Mouse (Mus musculus) induced T-regulatory cell, adult 2 months (primary cell): Measurements from ENCODE around the gene Sbf1.
A peak's percentile ranks its signal among the peaks of the same experiment; 100 is the strongest.

Source experiments
- DNase-seq: peaks from one replicate; pipeline ENCODE4 v3.0.0-alpha.2; 2012; ENCODE audit warnings: low read depth

Gene Sbf1

GRCm38 (mm10) chr15:89315190-89315731 is at the start of gene Sbf1:
Sbf1 (minus strand) TSS chr15:89315311.
- peak; percentile 97 for DNase-seq

GRCm38 (mm10) chr15:89363051-89363450 is 47.9 kb upstream of the Sbf1 start:
- DNase-seq, result no peak

DNA sequence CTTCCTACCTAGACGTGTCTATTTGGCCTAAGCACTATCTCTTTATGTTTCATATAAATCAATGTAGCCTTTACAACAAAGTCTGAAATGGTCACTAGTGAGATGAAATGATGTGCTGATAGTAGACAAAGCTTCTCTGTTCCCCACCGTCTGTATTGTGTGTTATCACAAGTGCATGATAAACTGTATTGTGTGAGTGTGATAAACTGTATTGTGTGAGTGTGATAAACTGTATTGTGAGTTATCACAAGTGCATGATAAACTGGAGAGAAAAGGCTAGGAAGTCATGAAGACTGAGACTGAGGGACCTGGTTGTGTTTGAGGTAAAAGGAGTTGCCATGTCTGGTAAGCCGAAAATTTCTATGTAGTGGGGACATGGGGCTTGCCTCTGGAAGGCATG is 43.7 kb upstream of the Sbf1 start:
- no peak for DNase-seq

- peak; percentile 89 for DNase-seq
Measured at GRCm38 (mm10) chr15:89356372-89356771, 41.3 kb upstream of the Sbf1 start.

GRCm38 (mm10) chr15:89355241-89356187 is 40.4 kb upstream of the Sbf1 start, which contains the start of the genes Lmf2 and Ncaph2:
Lmf2 (minus strand) TSS chr15:89355659.
Ncaph2 (plus strand) TSS chr15:89355719.
- peak; percentile 99 for DNase-seq

DNA sequence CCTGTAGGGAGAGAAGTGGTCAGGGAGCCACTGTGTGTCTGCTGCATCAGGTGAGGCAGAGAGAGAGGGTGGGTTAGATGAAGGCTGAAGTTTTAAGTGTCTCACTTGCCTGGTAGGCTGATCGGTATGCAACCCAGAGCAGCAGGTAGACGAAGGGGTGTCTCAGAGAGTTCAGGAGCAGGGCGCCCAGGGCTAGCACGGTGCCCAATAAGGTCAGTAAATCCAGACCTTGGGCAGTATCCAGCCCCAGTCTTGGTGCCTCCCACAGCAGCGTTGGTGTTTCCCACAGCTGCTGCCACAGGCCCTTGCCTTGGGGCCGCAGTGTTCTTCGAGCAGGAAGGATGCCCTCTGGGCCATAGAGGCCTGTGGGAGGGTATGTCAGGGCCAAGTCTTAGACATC is 39.3 kb upstream of the Sbf1 start:
- no peak for DNase-seq

- no peak for DNase-seq
Measured at GRCm38 (mm10) chr15:89353837-89354236, 38.7 kb upstream of the Sbf1 start.

- no peak for DNase-seq
Measured at GRCm38 (mm10) chr15:89352795-89353194, 37.7 kb upstream of the Sbf1 start.

- DNase-seq, result no peak
Measured at GRCm38 (mm10) chr15:89352054-89352453, 36.9 kb upstream of the Sbf1 start.

GRCm38 (mm10) chr15:89351302-89351701 is 36.2 kb upstream of the Sbf1 start:
- no peak for DNase-seq

DNA sequence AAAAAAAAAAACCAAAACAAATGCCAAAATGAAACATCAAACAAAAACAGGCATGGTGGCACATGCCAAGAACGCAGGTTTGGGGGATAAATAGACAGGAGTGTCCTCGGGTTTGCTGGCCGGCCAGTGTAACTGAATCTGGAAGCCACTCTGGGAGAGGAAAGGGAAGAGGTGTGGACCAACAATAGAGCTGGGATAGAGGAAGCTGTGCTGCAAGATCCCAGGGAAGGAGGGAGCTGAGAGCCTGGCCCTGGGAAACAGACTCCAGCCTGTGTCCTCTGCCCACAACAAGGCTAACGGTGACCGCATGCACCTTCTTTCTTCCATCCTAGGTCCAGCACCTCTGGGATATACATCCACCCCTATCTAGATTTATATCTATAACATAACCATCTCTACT is 35.3 kb upstream of the Sbf1 start:
- no peak for DNase-seq

DNA sequence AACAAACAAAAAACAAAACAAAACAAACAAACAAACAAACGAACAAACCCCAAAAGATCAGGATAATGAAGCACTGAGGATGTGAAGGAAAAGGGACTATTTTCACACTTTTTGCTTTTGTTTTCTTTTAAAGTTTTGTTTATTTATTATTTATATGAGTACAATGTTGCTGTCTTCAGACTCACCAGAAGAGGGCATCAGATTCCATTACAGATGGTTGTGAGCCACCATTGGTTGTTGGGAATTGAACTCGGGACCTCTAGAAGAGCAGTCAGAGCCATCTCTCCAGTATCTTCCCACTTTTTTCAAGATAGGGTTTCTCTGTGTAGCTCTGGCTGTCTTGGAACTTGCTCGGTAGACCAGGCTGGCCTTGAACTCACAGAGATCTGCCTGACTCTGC is 28.2 kb upstream of the Sbf1 start:
- DNase-seq, result peak; percentile 44

- DNase-seq, result no peak
Measured at GRCm38 (mm10) chr15:89341678-89342077, 26.6 kb upstream of the Sbf1 start.

DNA sequence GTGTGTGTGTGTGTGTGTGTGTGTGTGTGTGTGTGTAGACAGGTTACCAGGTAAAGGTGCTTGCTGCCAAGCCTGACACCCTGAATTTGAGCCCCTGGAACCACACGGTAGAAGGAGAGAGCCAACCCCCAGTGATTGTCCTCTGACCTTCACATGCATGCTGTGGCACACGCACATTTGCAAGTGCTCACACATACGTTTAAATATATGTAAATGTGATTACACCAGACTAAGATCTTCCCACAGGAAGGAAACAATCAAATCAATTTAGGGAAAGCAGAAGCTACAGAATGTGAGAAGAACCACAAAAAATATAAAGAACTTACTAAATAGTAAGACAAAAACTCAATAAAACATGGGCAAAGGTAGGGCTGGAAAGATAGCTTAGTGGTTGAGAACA is 25.0 kb upstream of the Sbf1 start:
- no peak for DNase-seq

DNA sequence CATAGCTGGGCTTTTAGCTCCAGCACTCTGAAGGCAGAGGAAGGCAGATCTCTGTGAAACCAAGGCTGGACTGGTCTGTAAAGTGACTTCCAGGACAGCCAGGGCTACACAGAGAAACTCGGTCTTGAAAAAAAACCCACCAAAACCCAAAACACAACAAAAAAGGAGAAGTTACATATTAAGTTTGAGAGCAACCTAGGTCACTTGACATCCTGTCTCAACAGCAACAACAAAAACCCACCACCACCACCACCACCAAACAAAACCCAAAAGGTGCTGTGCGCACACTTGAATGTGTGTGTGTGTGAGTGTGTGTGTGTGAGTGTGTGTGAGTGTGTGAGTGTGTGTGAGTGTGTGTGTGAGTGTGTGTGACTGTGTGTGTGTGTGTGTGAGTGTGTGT is 24.6 kb upstream of the Sbf1 start:
- DNase-seq, result no peak

DNA sequence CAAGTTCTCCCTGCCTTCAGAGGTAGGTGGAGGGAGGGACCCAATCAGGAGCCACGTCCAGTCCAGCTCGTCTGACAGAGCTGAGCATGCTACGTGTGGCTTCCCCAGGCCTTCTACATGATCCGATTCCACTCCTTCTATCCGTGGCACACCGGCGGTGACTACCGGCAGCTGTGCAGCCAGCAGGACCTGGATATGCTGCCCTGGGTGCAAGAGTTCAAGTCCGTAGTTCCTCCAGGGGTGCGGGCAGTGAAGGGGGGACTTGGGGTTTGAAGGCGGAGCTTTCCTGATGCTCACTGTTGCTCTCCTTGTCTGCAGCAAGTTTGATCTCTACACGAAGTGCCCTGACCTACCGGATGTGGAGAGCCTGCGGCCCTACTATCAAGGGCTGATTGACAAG is 21.3 kb upstream of the Sbf1 start:
- no peak for DNase-seq

- no peak for DNase-seq
Measured at GRCm38 (mm10) chr15:89334774-89335537, 19.8 kb upstream of the Sbf1 start.

- DNase-seq, result no peak
Measured at GRCm38 (mm10) chr15:89334271-89334670, 19.2 kb upstream of the Sbf1 start, which contains the start of gene Miox. Miox (plus strand) TSS chr15:89334398.

DNA sequence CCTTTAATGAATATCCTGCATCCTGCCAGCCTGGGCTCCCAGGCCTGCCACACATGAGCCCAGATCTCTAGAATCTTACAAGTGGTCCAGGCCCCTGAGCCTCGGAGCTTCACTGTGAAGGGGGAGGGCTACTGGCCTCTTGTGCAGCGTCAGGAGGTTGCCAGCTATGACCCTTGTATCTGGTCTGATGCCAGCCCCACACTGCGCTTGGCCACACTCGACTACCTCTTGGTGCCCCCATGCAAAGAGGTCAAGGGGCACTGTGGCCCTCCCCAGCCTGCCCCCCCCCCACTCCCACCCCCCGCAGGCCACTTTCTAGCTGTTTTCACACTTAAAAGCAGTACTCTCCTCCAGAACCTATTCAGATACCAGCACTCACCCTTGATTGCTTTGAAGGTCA is 11.3 kb upstream of the Sbf1 start:
- DNase-seq, result no peak

GRCm38 (mm10) chr15:89323656-89324055 is 8.5 kb upstream of the Sbf1 start:
- DNase-seq, result no peak

GRCm38 (mm10) chr15:89322670-89323522 is 7.8 kb upstream of the Sbf1 start, which contains the start of gene Adm2:
Adm2 (plus strand) TSS chr15:89322720.
- no peak for DNase-seq

DNA sequence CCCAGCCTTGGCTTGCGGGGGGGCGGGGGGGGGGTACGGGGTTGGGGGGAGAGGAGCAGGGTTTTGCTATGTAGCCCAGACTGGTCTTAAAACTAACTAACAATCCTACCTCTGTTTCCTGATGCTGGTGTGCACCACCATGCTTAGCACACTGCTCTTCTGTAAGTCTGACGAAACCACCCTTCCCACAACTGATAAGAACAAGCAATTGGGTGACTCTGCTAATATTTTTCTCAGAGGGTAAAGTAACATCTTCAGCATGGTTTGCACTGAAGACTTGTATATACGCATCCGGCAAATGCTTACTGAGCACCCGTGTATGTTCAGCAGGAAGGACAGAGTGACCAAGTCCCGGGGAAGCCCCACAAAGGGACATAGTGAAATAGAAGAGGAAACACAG is 6.2 kb upstream of the Sbf1 start:
- DNase-seq, result no peak
